Mouse (Mus musculus) c-Kit-negative CD71-positive TER-119-positive erythroid progenitor cells, embryonic 14.5 days (primary cell): ENCODE data around the gene Mctp1.

Experiments
- DNase-seq: peaks from one replicate; pipeline ENCODE4 v3.0.0-alpha.2; 2013; ENCODE audit warnings: low read depth, low spot score

Mctp1 gene

GRCm38 (mm10) chr13:76611499-76611898 is 227.2 kb downstream of the Mctp1 start:
- DNase-seq = no peak

- no peak for DNase-seq
These were observed 235.8 kb downstream of the Mctp1 start for GRCm38 (mm10) chr13:76620111-76620510.

GRCm38 (mm10) chr13:76620525-76620924 is 236.2 kb downstream of the Mctp1 start:
- DNase-seq = no peak

- DNase-seq = no peak
These were observed 249.4 kb downstream of the Mctp1 start for GRCm38 (mm10) chr13:76633707-76634106.

- DNase-seq = no peak
These were observed 253.9 kb downstream of the Mctp1 start for GRCm38 (mm10) chr13:76638282-76638681.

GRCm38 (mm10) chr13:76659523-76659922 is 275.2 kb downstream of the Mctp1 start:
- no peak for DNase-seq

GRCm38 (mm10) chr13:76681286-76681685 is 297.0 kb downstream of the Mctp1 start:
- no peak for DNase-seq

- DNase-seq = no peak
These were observed 305.0 kb downstream of the Mctp1 start for GRCm38 (mm10) chr13:76689349-76689748.

- DNase-seq = no peak
These were observed 305.8 kb downstream of the Mctp1 start for GRCm38 (mm10) chr13:76690143-76690542.

- no peak for DNase-seq
These were observed 306.4 kb downstream of the Mctp1 start for GRCm38 (mm10) chr13:76690697-76691096.

- DNase-seq = no peak
These were observed 349.7 kb downstream of the Mctp1 start for GRCm38 (mm10) chr13:76734013-76734412.

GRCm38 (mm10) chr13:76750663-76751429 is 366.5 kb downstream of the Mctp1 start:
- DNase-seq = no peak

- no peak for DNase-seq
These were observed 375.6 kb downstream of the Mctp1 start for GRCm38 (mm10) chr13:76759832-76760490.

- no peak for DNase-seq
These were observed 415.3 kb downstream of the Mctp1 start for GRCm38 (mm10) chr13:76799662-76800061.

GRCm38 (mm10) chr13:76801126-76801632 is 416.8 kb downstream of the Mctp1 start:
- DNase-seq = no peak

- DNase-seq = no peak
These were observed 417.9 kb downstream of the Mctp1 start for GRCm38 (mm10) chr13:76802051-76802728.

GRCm38 (mm10) chr13:76802926-76803325 is 418.6 kb downstream of the Mctp1 start:
- no peak for DNase-seq

- no peak for DNase-seq
These were observed 419.5 kb downstream of the Mctp1 start for GRCm38 (mm10) chr13:76803799-76804198.

GRCm38 (mm10) chr13:76808871-76809390 is 424.6 kb downstream of the Mctp1 start:
- DNase-seq = no peak

GRCm38 (mm10) chr13:76809802-76810201 is 425.5 kb downstream of the Mctp1 start:
- no peak for DNase-seq

- no peak for DNase-seq
These were observed 426.2 kb downstream of the Mctp1 start for GRCm38 (mm10) chr13:76810496-76810939.

GRCm38 (mm10) chr13:76823083-76823482 is 438.7 kb downstream of the Mctp1 start:
- no peak for DNase-seq
